Mouse (Mus musculus): ENCODE results near the gene Akr1b8. TPM values are rescaled to one million over a fixed set of nuclear protein-coding genes. Genes with fewer than 3 reads are reported as not detected.
"Not testable (repeated sequence)": the region's sequence is repeated elsewhere in the genome, so short reads cannot be mapped to it uniquely, and the experiment has no call there.

Gene Akr1b8
- total RNA-seq, 2 experiments from 2014 or later, result 5.9 to 6.7 TPM

GRCm38 (mm10) chr6:34406746-34407145 lies 52.8 kb downstream of the Akr1b8 start:
- DNase-seq, result no peak

GRCm38 (mm10) chr6:34407403-34407802 lies 53.5 kb downstream of the Akr1b8 start:
- no peak for DNase-seq

- no peak for DNase-seq
Measured at GRCm38 (mm10) chr6:34412023-34412422, 58.1 kb downstream of the Akr1b8 start, which contains the start of gene Akr1b7. TSS of gene Akr1b7 (plus strand) at chr6:34412334.

- DNase-seq, result no peak
Measured at GRCm38 (mm10) chr6:34412688-34413087, 58.8 kb downstream of the Akr1b8 start.

GRCm38 (mm10) chr6:34413386-34413785 lies 59.5 kb downstream of the Akr1b8 start:
- DNase-seq, result not testable (repeated sequence)

GRCm38 (mm10) chr6:34416521-34416920 lies 62.6 kb downstream of the Akr1b8 start:
- DNase-seq, result no peak

Other genes with a start within 250 kb of the Akr1b8 start
- 10 to 100 TPM in 1 of 2 experiments, 1 to 10 TPM in 1; 9.7 to 12.0 TPM for gene Slc35b4, start 177.0 kb upstream of the Akr1b8 start, total RNA-seq (2021)
- gene Akr1b3, start 36.6 kb upstream of the Akr1b8 start, total RNA-seq (2021), result 100 to 1,000 TPM; 214 to 249 TPM
- gene Akr1b10, start 30.1 kb downstream of the Akr1b8 start, total RNA-seq (2021), result 10 to 100 TPM; 39.9 to 42.8 TPM
- gene Akr1b7, start 58.2 kb downstream of the Akr1b8 start, total RNA-seq (2021), result not detected
- 10 to 100 TPM; 39.7 to 42.4 TPM for gene Bpgm, start 122.1 kb downstream of the Akr1b8 start, total RNA-seq (2021)
- gene Cald1, start 244.4 kb downstream of the Akr1b8 start, total RNA-seq (2021), result 10 to 100 TPM; 70.2 to 87.0 TPM

Measured in gastrocnemius, postnatal 10 days (tissue).